Mouse (Mus musculus) erythroblast, adult 5-6 weeks (primary cell): ENCODE measurements around the gene Ifitm3. TPM values are rescaled to one million over a fixed set of nuclear protein-coding genes. Genes with fewer than 3 reads are reported as not detected.

Experiments used
- ATAC-seq: replicated peaks from 2 replicates; pipeline ENCODE4 v1.8.0; 2016; ENCODE audit warnings: moderate number of reproducible peaks, mild to moderate bottlenecking, moderate TSS enrichment, inconsistent platforms; ENCODE audit not compliant: poor library complexity, low FRiP score, severe bottlenecking
- total RNA-seq, 2 experiments: library from RNA; stranded (forward) in 1 of 2; stranded (reverse) in 1 of 2; fragments of 150-400 nt in 1 of 2; fragments of 200-764, 138-1000 nt in 1 of 2; gene quantifications; 2 replicates each; pipeline versions ENCODE4 v1.2.3 to v1.2.4; 2015 to 2017; ENCODE audit warnings: low replicate concordance in 2 of 2

Ifitm3 gene
- total RNA-seq (2015; ENCODE audit: low replicate concordance) (186 and 267 TPM in 2 replicates), total RNA-seq (2017; ENCODE audit: low replicate concordance) (78.8 and 112 TPM in 2 replicates)

DNA sequence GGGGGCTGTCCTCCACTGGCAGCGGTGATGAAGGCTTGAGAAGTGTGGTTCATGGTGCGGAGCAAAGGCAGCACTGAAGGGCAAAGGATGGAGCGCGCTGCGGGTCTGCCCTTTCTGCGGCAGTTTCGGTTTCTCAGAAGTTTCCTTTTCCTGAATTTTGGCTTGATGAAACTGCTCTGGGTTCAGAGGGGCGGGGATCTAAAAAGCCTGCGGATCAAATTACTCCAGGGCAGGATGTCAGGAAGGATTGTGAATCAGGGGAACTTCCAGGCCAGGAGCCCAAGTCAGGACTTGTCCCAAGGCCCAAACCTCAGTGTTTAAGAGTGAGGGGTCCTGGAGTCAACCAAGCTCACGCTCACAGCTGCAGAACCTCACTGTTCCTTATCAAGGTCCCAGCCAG lies at the start of gene Ifitm3:
Ifitm3 (minus strand) TSS at position 178 of the 400 bp plus-strand sequence.
- peak; percentile 46 for ATAC-seq

GRCm38 (mm10) chr7:141059929-141060328 lies 49.4 kb upstream of the Ifitm3 start:
- no peak for ATAC-seq

GRCm38 (mm10) chr7:141058601-141059341 lies 48.2 kb upstream of the Ifitm3 start:
- no peak for ATAC-seq

- ATAC-seq, result no peak
Observed at GRCm38 (mm10) chr7:141057541-141057940, 47.0 kb upstream of the Ifitm3 start.

DNA sequence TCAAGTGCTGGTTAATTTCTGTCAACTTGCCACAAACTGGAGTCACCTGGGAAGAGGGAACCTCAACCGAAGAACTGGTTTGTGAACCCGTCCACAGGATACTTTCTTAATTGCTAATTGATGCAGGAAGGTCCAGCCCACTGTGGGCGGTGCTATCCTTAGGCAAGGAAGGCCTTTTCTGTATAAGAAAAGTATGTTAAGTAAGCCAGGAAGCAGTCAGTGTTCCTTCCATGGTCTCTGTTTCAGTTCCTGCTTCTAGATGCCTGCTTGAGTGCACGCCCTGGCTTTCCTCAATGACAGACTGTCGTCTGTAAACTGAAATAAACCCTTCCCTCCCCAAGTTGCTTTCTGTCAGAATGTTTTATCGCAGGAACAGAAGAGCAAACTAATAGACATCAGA lies 46.4 kb upstream of the Ifitm3 start:
- no peak for ATAC-seq

GRCm38 (mm10) chr7:141055785-141056184 lies 45.2 kb upstream of the Ifitm3 start:
- ATAC-seq, result peak; percentile 31; the same call in 1 of the 2 replicates

- ATAC-seq, result no peak
Observed at GRCm38 (mm10) chr7:141052421-141052820, 41.9 kb upstream of the Ifitm3 start.

- ATAC-seq, result no peak
Observed at GRCm38 (mm10) chr7:141052016-141052415, 41.4 kb upstream of the Ifitm3 start.

- ATAC-seq, result no peak
Observed at GRCm38 (mm10) chr7:141051060-141051685, 40.6 kb upstream of the Ifitm3 start.

- ATAC-seq, result no peak
Observed at GRCm38 (mm10) chr7:141049326-141049725, 38.8 kb upstream of the Ifitm3 start.

DNA sequence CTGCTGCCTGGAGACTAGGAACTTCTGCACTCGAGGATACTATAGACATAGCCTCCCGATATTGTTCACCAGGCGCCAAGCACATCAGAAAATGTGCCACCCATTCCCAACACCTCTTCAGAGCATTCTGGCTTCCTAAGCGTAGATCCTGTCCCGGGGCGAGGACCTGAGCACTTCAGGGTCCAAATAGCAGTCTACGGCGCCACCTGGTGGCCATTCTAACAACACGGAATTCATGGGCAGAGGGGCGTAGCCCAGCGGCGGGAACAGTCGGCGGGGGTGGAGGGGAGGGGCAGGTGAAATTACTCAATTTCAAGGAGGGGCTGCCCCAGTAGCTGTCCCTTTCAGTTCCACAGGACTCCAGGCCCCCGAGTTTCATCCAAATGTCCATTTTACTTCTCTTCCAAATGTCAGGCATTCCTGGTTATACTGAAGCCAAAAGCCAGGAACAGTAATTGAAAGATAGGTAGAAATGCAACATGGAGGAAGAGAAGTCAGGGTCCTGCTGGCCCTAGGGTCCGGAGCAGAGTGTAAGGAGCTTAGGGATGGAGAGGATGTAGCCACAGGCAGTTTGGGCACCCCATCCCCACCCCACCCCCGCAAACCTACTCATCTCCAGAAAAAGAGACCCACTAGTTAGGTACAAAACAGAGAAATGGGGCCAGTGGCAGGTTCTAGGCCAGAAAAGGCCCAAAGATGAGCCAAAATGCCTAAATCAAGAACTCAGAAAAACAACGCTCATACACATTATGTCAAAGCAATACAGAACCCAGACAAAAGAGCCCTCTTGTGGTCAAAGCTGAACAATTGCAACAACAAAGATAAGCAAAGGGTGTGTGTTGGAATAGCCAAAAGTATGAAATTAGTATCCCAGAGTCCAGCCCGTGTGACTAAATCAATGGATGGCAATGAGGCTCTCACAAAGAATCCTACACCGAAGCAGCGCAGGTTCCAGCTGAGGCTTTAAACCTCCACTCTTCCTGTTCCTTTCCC lies 38.0 kb upstream of the Ifitm3 start:
- peak; percentile 71 for ATAC-seq

- peak; percentile 33; the same call in 1 of the 2 replicates for ATAC-seq
Observed at GRCm38 (mm10) chr7:141047581-141048225, 37.1 kb upstream of the Ifitm3 start.

DNA sequence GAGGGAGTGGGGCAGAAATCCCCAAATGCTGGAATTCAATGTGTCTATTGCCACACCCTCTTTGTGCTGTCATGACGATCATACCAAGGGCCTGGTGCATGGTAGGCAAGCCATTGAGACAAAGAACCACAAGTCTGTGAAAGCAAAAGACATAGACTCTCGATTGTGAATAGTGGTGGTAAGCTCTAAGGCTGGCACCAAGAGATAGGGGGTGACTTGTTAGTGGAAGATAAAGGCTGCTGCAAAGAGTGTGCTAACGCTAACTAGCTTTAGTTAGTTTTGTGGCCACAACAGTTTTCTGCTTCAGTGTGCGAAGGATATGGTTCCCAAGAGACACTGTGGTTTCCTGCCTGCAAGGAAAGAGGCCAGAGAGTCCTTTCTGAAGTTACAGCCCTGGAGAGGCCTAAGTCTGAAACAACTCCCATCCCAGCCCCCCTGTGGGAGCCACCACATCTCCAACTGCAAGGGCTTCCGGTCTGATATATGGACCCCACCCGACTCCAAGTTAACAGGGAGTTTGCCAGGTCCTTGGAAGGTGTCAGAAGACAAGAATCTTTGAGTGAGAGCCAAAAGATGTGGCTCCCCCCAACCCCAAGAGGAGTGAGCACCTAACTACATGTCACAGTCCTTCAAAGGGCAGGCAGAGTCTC lies 36.5 kb upstream of the Ifitm3 start:
- ATAC-seq, result peak; percentile 61

DNA sequence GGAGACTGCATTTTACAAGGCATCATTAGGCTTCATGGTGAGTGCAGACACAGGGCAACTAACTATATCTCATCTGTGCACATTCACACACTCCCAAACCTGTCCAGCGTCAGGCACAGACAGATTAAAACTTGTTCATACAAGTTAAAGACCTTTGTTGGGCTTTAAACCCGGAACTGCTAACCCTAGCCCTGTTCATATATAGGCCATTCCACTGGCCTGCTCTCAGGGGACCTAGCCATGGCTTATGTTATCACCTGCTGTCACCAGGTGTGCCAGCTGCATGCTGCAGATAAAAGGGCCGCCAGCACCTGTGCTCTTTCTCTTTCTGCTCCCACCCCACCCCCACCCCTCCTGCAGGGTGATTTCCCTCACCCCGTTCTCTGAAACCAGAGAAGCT lies 32.0 kb upstream of the Ifitm3 start:
- ATAC-seq, result peak; percentile 61

- peak; percentile 30; the same call in 1 of the 2 replicates for ATAC-seq
Observed at GRCm38 (mm10) chr7:141041661-141042060, 31.1 kb upstream of the Ifitm3 start.

- ATAC-seq, result no peak
Observed at GRCm38 (mm10) chr7:141040867-141041606, 30.5 kb upstream of the Ifitm3 start.

DNA sequence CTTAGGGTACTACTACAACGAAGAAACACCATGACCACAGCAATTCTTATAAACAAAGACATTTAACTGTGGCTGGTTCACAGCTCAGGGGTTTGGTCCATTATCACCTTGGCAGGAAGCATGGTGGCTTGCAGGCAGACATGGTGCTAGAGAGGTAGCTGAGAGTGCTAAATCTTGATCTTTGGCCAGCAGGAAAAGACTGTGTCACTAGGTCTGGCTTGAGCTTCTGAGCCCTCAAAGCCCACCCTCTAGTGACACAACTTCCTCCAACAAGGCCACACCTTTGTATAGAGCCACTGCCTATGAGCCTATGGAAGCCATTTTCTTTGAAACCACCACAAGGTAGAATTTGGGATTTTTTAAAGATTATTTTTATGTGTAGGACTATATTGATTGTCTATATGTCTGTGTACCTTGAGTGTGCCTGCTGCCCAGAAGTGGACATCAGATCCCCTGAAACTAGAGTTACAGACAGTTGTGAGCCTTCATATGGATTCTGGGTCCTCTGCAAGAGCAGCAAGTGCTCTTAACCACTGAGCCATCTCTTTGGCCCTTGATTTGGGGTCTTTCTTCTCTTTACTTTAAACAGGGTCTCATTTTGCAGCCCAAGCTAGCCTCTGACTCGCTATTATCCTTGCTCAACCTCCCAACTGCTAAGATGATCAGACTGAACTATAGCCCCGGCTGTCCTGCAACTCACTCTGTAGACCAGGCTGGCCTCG lies 29.0 kb upstream of the Ifitm3 start:
- ATAC-seq, result no peak
